9 mouse cellular contexts compared by ENCODE assay signal in genomic region chr16:62654436-62654835, GRCm38 (mm10).
"Had no signal": no experiment of that assay in that cellular context is flagged by ENCODE, and none has a peak within 500 bp of the region (broad histone marks: within the 10 kb centered on the region; RNA-seq: fewer than 3 reads in every experiment).

No protein-coding gene starts in this region.

- H3K36me3 ChIP-seq: limb, embryonic 13.5 days; midbrain, embryonic 13.5 days had no signal

- H3K27ac ChIP-seq: limb, embryonic 13.5 days; liver, embryonic 14.5 days; midbrain, embryonic 13.5 days had no signal

- H3K9ac ChIP-seq: limb, embryonic 13.5 days; liver, embryonic 14.5 days; midbrain, embryonic 13.5 days had no signal

- H3K4me1 ChIP-seq: midbrain, embryonic 13.5 days had no signal

- H3K9me3 ChIP-seq: limb, embryonic 13.5 days; midbrain, embryonic 13.5 days had no signal

- H3K4me3 ChIP-seq: midbrain, embryonic 13.5 days; myocyte had no signal

- DNase-seq: kidney, postnatal 10 days; left cerebral cortex, postnatal 4 days; lung, adult 18-20 months; thymus, adult 18-20 months; thymus, postnatal 14 days had no signal

- H3K27me3 ChIP-seq: limb, embryonic 13.5 days; midbrain, embryonic 13.5 days had no signal
